Mouse (Mus musculus): ENCODE data around the gene Mybl2.
"Not testable (repeated sequence)": the region's sequence is repeated elsewhere in the genome, so short reads cannot be mapped to it uniquely, and the experiment has no call there.

The Mybl2 gene

GRCm38 (mm10) chr2:163054335-163054840 is at the start of gene Mybl2:
Gene Mybl2 (plus strand): TSS chr2:163054687.
- DNase-seq = peak; percentile 89 to 96

- DNase-seq = no peak
Measured at GRCm38 (mm10) chr2:163007299-163007698, 47.2 kb upstream of the Mybl2 start.

GRCm38 (mm10) chr2:163016916-163017743 is 37.4 kb upstream of the Mybl2 start, which contains the start of gene Ift52:
Gene Ift52 (plus strand): TSS chr2:163017354.
- DNase-seq = peak; percentile 97

- DNase-seq = no peak
Measured at GRCm38 (mm10) chr2:163031289-163031688, 23.2 kb upstream of the Mybl2 start.

- no peak for DNase-seq
Measured at GRCm38 (mm10) chr2:163031757-163032156, 22.7 kb upstream of the Mybl2 start.

- DNase-seq = no peak
Measured at GRCm38 (mm10) chr2:163032622-163033021, 21.9 kb upstream of the Mybl2 start.

- DNase-seq = no peak
Measured at GRCm38 (mm10) chr2:163039940-163040339, 14.5 kb upstream of the Mybl2 start.

- peak; percentile 91 for DNase-seq
Measured at GRCm38 (mm10) chr2:163048125-163048524, 6.4 kb upstream of the Mybl2 start.

- no peak for DNase-seq
Measured at GRCm38 (mm10) chr2:163049116-163049515, 5.4 kb upstream of the Mybl2 start.

- no peak for DNase-seq
Measured at GRCm38 (mm10) chr2:163051691-163052090, 2.8 kb upstream of the Mybl2 start.

GRCm38 (mm10) chr2:163052101-163052500 is 2.4 kb upstream of the Mybl2 start:
- no peak for DNase-seq

- no peak for DNase-seq
Measured at GRCm38 (mm10) chr2:163052826-163053225, 1.7 kb upstream of the Mybl2 start.

GRCm38 (mm10) chr2:163054891-163055494 is 506 bp downstream of the Mybl2 start:
- DNase-seq = peak in 1 of 2 experiments; percentile 26

GRCm38 (mm10) chr2:163055715-163056114 is 1.2 kb downstream of the Mybl2 start:
- no peak for DNase-seq

- no peak for DNase-seq
Measured at GRCm38 (mm10) chr2:163056584-163056983, 2.1 kb downstream of the Mybl2 start.

GRCm38 (mm10) chr2:163058981-163059380 is 4.5 kb downstream of the Mybl2 start:
- not testable (repeated sequence) for DNase-seq

GRCm38 (mm10) chr2:163060630-163061029 is 6.1 kb downstream of the Mybl2 start:
- no peak for DNase-seq

- no peak for DNase-seq
Measured at GRCm38 (mm10) chr2:163061203-163062118, 7.0 kb downstream of the Mybl2 start.

GRCm38 (mm10) chr2:163062119-163062508 is 7.6 kb downstream of the Mybl2 start:
- no peak for DNase-seq

GRCm38 (mm10) chr2:163066326-163066725 is 11.8 kb downstream of the Mybl2 start:
- no peak for DNase-seq

GRCm38 (mm10) chr2:163067233-163067632 is 12.7 kb downstream of the Mybl2 start:
- no peak for DNase-seq

GRCm38 (mm10) chr2:163070213-163070612 is 15.7 kb downstream of the Mybl2 start:
- DNase-seq = no peak

- no peak for DNase-seq
Measured at GRCm38 (mm10) chr2:163071590-163071989, 17.1 kb downstream of the Mybl2 start.
